Mouse (Mus musculus) thymus, postnatal 10 days (tissue): ENCODE data around the gene Trmt112.

Experiments
- DNase-seq, 2 experiments: peaks; one replicate each; pipeline ENCODE4 v3.0.0; 2021; ENCODE audit warnings: low spot score in 2 of 2

The Trmt112 gene

GRCm38 (mm10) chr19:6947742-6948141, 38.2 kb downstream of the Trmt112 start:
- DNase-seq: no peak

DNA sequence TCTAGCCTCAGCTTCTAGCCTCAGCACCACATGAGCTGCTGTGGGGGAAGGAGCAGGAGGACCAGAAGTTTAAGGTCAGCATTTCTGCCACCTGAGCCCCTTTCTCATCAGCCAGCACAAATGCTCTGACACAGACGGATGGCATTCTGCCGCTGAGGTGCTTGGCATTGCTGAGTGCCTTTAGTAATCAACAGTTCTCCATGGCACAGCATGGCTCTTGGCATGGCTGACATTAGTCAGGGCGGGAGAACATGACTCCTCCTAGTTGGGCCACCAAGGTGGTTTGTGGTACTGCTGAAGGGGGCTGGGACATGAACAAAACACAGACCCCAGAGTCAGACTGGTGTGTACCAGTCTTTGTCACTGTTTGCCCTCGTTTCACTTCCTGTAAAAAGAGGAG, 38.7 kb downstream of the Trmt112 start:
- no peak for DNase-seq

DNA sequence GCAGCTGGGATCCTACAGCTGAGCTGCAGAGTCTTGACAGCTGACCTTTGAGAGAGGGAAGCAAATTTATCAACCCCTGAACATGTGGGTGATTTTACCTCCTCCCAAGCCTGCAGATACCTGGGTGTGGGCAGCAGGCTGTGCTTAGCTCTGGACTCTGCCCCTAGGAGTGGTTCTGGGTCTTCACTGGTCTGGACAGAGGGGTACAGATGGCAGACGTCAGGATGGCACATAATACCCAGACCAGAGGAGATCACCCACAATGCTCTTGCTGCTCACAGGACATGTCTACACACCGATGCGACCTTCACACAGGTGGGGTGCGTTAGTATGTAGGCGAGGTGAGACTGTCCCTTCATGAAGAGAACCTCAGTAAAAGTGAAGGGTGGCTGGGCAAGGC, 40.0 kb downstream of the Trmt112 start:
- DNase-seq: no peak

DNA sequence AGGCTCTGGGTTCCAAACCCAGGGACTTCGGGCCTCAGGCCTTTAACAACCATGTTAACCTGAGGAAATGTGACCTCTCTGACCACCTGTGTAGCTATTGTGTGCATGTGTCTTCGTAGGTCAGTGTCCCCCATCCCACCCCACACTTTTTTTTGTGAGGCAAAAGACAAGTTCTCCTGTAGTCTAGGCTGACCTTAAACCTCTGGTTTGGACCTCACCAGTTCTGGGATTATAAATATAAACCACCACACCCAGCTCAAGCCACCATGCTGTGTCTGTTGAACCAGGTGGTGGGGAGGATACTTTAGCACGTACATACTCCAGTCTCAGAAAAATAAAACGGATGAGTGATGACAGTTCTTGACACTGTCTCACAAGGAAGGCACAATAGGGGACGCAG, 40.5 kb downstream of the Trmt112 start:
- DNase-seq: no peak

GRCm38 (mm10) chr19:6950613-6951153, 41.2 kb downstream of the Trmt112 start:
- peak; percentile 29 to 33 for DNase-seq

- peak; percentile 66 to 73 for DNase-seq
Observed at GRCm38 (mm10) chr19:6951381-6951968, 42.0 kb downstream of the Trmt112 start.

DNA sequence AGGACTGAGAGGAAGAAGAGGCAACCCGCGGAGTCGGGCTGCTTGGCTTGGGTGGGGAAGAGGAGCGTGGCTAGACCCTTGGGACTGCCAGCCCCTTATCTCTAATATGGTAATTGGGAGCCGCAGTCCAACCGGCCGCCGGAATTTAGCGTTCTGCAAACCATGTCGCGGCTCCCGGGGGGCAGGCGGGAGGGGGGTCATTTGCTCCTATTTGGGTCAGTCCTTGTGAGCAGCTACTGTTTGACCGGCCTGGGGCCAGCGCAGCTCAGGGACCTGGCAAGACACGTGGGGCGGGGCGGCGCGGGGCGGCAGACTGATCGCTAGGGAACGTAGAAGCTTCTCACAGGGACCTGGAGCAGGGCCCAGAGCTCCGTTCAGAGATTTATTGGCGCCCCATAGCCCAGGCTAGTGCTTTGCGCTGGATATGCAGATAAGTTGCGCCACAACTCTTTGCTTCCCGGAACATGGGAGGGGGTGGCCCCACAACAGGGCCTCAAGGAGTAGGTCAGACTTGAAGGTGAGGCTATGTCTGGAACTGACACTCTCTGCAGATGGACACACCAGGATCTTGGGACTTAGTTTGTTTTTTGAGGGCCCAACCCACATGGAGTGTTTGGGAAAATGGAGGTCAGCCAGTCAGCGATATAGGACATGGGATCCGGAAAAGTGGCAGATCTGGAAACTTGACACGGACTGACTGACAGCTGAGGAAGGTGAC, 42.7 kb downstream of the Trmt112 start:
- DNase-seq: peak; percentile 32 to 44

DNA sequence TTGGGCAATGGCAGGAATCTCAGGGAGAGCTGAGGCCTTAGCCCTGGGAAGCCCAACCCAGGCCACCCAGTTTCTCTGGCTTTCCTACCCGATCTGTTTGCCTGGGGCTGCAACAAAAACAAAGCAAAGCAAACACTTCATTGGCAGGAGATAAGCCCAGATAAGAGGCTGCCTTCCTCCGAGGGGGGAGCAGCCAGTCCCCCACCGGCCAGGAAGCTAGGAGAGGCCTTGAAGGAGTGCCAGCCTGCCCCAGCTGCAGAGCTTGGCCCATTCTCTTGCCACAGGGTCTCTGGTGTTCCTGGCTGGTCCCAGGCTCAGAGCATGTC, 43.2 kb downstream of the Trmt112 start:
- DNase-seq: peak in 1 of 2 experiments; percentile 34

- DNase-seq: peak in 1 of 2 experiments; percentile 35
Observed at GRCm38 (mm10) chr19:6954046-6954445, 44.5 kb downstream of the Trmt112 start.

DNA sequence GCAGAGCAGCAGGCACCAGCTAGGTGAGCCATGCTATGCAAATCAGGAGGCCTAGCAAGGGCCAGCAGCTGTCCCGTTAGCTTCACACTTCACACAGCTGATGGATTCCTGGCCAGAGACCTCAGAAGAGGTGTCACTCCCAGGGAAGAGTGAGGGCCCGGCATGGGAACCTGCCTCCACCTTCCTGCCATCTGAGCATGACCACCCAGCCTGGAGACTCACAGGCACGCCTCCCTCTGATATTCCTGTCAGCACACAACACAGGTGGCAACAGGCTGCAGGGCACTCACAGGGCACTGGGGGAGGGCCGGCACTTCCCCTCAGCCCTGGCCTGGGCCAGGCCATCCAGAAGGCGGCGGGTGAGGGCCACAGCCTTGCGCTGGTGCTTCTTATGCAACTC, 45.9 kb downstream of the Trmt112 start:
- no peak for DNase-seq

DNA sequence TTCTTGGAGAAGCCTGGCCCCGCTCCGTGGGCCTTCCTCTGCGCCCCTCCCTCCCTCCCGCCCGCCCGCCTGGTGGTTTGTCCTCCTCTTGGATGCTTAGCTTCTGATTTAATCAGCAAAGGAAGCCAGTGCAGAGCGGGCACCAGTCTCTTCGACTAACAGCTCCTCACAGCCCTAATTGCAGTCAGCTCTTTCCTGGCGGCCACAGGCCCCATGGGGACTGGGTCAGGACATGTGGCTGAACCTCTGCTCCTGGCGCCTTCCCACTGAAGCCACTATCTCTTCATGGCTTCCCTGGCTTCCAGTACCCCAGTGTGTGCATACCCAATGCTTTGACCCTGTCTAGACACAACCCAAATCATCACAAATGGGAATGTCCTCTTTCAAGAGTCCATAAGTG, 47.0 kb downstream of the Trmt112 start:
- no peak for DNase-seq
